Mouse (Mus musculus): ENCODE measurements around the gene Kcnk1. TPM values are rescaled to one million over a fixed set of nuclear protein-coding genes. Genes with fewer than 3 reads are reported as not detected.

Gene Kcnk1
- polyA plus RNA-seq, 2 experiments: 0.08 to 0.29 TPM

- Histone ChIP-seq H3K27ac (no peak overlapping the region), H3K27me3 (ENCODE audit: control insufficient read depth, insufficient read depth, low read length) (no peaks in the 10 kb centered on the region), H3K4me1 (replicated peaks; ENCODE audit: control insufficient read depth in 2 of 2, insufficient read depth in 2 of 2, low read length in 1 of 2) (no peaks in the 10 kb centered on the region), H3K4me2 (ENCODE audit: low read depth) (no peak overlapping the region), H3K4me3 (ENCODE audit: insufficient read depth in 1 of 2, low read depth in 2 of 2, low read length in 2 of 2) (no peak overlapping the region), H3K9ac (replicated peaks) (no peak overlapping the region), H3K9me3 (ENCODE audit: control insufficient read depth, low read length) (no peaks in the 10 kb centered on the region), H3K36me3 (replicated peaks; ENCODE audit: control insufficient read depth, insufficient read depth, low read depth) (no peaks in the 10 kb centered on the region)
- 61% methylated on average over 4 of the region's 4 CpGs for WGBS (ENCODE audit: insufficient replicate concordance)
- no peak for TF ChIP-seq EP300 (IDR thresholded peaks at IDR 0.05; ENCODE audit: low read depth)
- TF ChIP-seq CTCF (IDR thresholded peaks at IDR 0.05; ENCODE audit: low read depth): no peak
- DNase-seq (ENCODE audit: low read depth in 3 of 3, low spot score in 3 of 3) (no peak), ATAC-seq (ENCODE audit: insufficient read depth) (no peak)
Measured at GRCm38 (mm10) chr8:126058876-126059275, 63.9 kb downstream of the Kcnk1 start.

DNA sequence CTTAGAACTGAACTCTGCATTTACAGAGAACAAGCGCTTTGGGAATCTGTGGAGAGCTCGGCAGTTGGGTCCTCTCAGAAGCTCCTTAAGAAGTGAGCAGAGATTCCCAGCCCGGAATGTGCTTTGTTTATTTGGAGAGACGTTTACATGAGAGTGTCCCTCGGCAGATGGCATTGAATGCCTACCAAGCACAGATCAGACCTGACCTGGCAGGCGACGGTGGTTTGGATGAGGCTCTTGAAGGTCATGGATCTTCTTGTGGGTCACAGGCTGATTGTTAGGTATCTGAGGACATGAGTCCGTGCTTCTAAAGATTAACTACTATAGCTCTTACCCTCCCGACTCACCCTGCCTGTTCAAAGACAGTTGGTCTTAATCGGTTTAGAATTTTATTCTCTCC is 67.9 kb downstream of the Kcnk1 start:
- 50% methylated on average over 10 of the region's 10 CpGs for WGBS (ENCODE audit: insufficient replicate concordance)
- no peak for DNase-seq (ENCODE audit: low read depth in 3 of 3, low spot score in 3 of 3)
- Histone ChIP-seq H3K36me3 (replicated peaks; ENCODE audit: control insufficient read depth, insufficient read depth, low read depth) (no peaks in the 10 kb centered on the region), H3K27me3 (ENCODE audit: control insufficient read depth, insufficient read depth, low read length) (no peaks in the 10 kb centered on the region), H3K9ac (replicated peaks) (no peak overlapping the region), H3K4me3 (ENCODE audit: insufficient read depth in 1 of 2, low read depth in 2 of 2, low read length in 2 of 2) (no peak overlapping the region), H3K9me3 (ENCODE audit: control insufficient read depth, low read length) (no peaks in the 10 kb centered on the region), H3K4me2 (ENCODE audit: low read depth) (no peak overlapping the region), H3K27ac (no peak overlapping the region), H3K4me1 (replicated peaks; ENCODE audit: control insufficient read depth in 2 of 2, insufficient read depth in 2 of 2, low read length in 1 of 2) (no peaks in the 10 kb centered on the region)
- ATAC-seq (ENCODE audit: insufficient read depth): no peak
- no peak for TF ChIP-seq CTCF (IDR thresholded peaks at IDR 0.05; ENCODE audit: low read depth)
- TF ChIP-seq EP300 (IDR thresholded peaks at IDR 0.05; ENCODE audit: low read depth): no peak

GRCm38 (mm10) chr8:126063832-126064409 is 69.0 kb downstream of the Kcnk1 start:
- Histone ChIP-seq H3K27ac (no peak overlapping the region), H3K9me3 (ENCODE audit: control insufficient read depth, low read length) (no peaks in the 10 kb centered on the region), H3K9ac (replicated peaks) (no peak overlapping the region), H3K4me1 (replicated peaks; ENCODE audit: control insufficient read depth in 2 of 2, insufficient read depth in 2 of 2, low read length in 1 of 2) (no peaks in the 10 kb centered on the region), H3K27me3 (ENCODE audit: control insufficient read depth, insufficient read depth, low read length) (no peaks in the 10 kb centered on the region), H3K36me3 (replicated peaks; ENCODE audit: control insufficient read depth, insufficient read depth, low read depth) (no peaks in the 10 kb centered on the region), H3K4me3 (ENCODE audit: insufficient read depth in 1 of 2, low read depth in 2 of 2, low read length in 2 of 2) (no peak overlapping the region), H3K4me2 (ENCODE audit: low read depth) (no peak overlapping the region)
- 71% methylated on average over 9 of the region's 9 CpGs for WGBS (ENCODE audit: insufficient replicate concordance)
- ATAC-seq (ENCODE audit: insufficient read depth): no peak
- TF ChIP-seq CTCF (IDR thresholded peaks at IDR 0.05; ENCODE audit: low read depth): no peak
- no peak for TF ChIP-seq EP300 (IDR thresholded peaks at IDR 0.05; ENCODE audit: low read depth)
- DNase-seq (ENCODE audit: low read depth in 3 of 3, low spot score in 3 of 3): no peak

- Histone ChIP-seq H3K9me3 (ENCODE audit: control insufficient read depth, low read length) (no peaks in the 10 kb centered on the region), H3K27ac (no peak overlapping the region), H3K27me3 (ENCODE audit: control insufficient read depth, insufficient read depth, low read length) (no peaks in the 10 kb centered on the region), H3K4me3 (ENCODE audit: insufficient read depth in 1 of 2, low read depth in 2 of 2, low read length in 2 of 2) (no peak overlapping the region), H3K4me1 (replicated peaks; ENCODE audit: control insufficient read depth in 2 of 2, insufficient read depth in 2 of 2, low read length in 1 of 2) (no peaks in the 10 kb centered on the region), H3K9ac (replicated peaks) (no peak overlapping the region), H3K4me2 (ENCODE audit: low read depth) (no peak overlapping the region), H3K36me3 (replicated peaks; ENCODE audit: control insufficient read depth, insufficient read depth, low read depth) (no peaks in the 10 kb centered on the region)
- TF ChIP-seq EP300 (IDR thresholded peaks at IDR 0.05; ENCODE audit: low read depth): no peak
- TF ChIP-seq CTCF (IDR thresholded peaks at IDR 0.05; ENCODE audit: low read depth): no peak
- DNase-seq (ENCODE audit: low read depth in 3 of 3, low spot score in 3 of 3) (no peak), ATAC-seq (ENCODE audit: insufficient read depth) (no peak)
- WGBS (ENCODE audit: insufficient replicate concordance): 47% methylated on average over 8 of the region's 8 CpGs
Measured at GRCm38 (mm10) chr8:126064587-126065145, 69.7 kb downstream of the Kcnk1 start.

DNA sequence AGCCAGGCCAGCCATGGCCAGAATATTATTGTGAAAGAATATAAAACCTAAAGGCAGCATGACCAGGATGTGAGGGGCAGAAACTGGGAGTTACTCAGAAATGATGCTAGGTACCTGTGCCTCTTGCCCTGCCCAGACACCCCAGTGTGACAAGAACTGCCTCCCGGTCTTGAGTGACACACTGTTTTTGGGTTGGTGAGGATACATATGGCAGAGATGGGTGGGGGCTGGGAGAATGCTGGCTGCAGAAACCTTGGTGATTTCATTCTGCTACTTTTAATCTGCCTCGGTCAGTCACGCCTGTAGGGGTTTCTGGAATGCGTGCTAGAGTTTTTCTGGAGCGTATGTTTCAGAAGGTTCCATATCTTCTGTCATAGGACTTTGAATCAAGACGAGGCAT is 72.3 kb downstream of the Kcnk1 start:
- Histone ChIP-seq H3K4me2 (ENCODE audit: low read depth) (no peak overlapping the region), H3K9me3 (ENCODE audit: control insufficient read depth, low read length) (no peaks in the 10 kb centered on the region), H3K27ac (no peak overlapping the region), H3K4me3 (ENCODE audit: insufficient read depth in 1 of 2, low read depth in 2 of 2, low read length in 2 of 2) (no peak overlapping the region), H3K4me1 (replicated peaks; ENCODE audit: control insufficient read depth in 2 of 2, insufficient read depth in 2 of 2, low read length in 1 of 2) (no peaks in the 10 kb centered on the region), H3K9ac (replicated peaks) (no peak overlapping the region), H3K27me3 (ENCODE audit: control insufficient read depth, insufficient read depth, low read length) (no peaks in the 10 kb centered on the region), H3K36me3 (replicated peaks; ENCODE audit: control insufficient read depth, insufficient read depth, low read depth) (no peaks in the 10 kb centered on the region)
- 66% methylated on average over 6 of the region's 6 CpGs for WGBS (ENCODE audit: insufficient replicate concordance)
- DNase-seq (ENCODE audit: low read depth in 3 of 3, low spot score in 3 of 3): no peak
- TF ChIP-seq EP300 (IDR thresholded peaks at IDR 0.05; ENCODE audit: low read depth) (no peak), CTCF (IDR thresholded peaks at IDR 0.05; ENCODE audit: low read depth) (no peak)
- ATAC-seq (ENCODE audit: insufficient read depth): no peak

All from liver, embryonic 14.5 days (tissue).